Mouse (Mus musculus) CH12.LX (cell line): ENCODE results near the gene Vmn1r223. TPM values are rescaled to one million over a fixed set of nuclear protein-coding genes. Genes with fewer than 3 reads are reported as not detected.

Experiments
- DNase-seq: peaks from one replicate; pipeline ENCODE4 v3.0.0-alpha.2; 2013; ENCODE audit errors: extremely low read depth
- H3K27ac ChIP-seq: 2 replicates; pipeline ENCODE4 v1.5.1; 2012; ENCODE audit warnings: low read depth, mild to moderate bottlenecking, control low read depth, moderate library complexity; ENCODE audit not compliant: insufficient read depth
- H3K27me3 ChIP-seq: replicated peaks from 2 replicates; pipeline ENCODE3; 2012; ENCODE audit warnings: inconsistent platforms
- H3K36me3 ChIP-seq, 2 experiments: replicated peaks in 1 of 2; 2 replicates each; pipeline versions ENCODE3 to v1.6.1; 2012; ENCODE audit warnings: inconsistent platforms in 1 of 2, low read length in 1 of 2, mild to moderate bottlenecking in 1 of 2, mixed read lengths in 1 of 2, moderate library complexity in 1 of 2; ENCODE audit not compliant: control insufficient read depth in 1 of 2, insufficient read depth in 1 of 2
- H3K4me1 ChIP-seq, 2 experiments: 2 replicates each; pipeline ENCODE4 v1.6.1; 2012; ENCODE audit warnings: inconsistent platforms in 1 of 2, moderate library complexity in 1 of 2; ENCODE audit not compliant: insufficient read depth in 2 of 2, control insufficient read depth in 1 of 2
- H3K4me2 ChIP-seq: 2 replicates; pipeline ENCODE4 v1.6.1; 2012; ENCODE audit warnings: low read depth, mild to moderate bottlenecking, control low read depth; ENCODE audit not compliant: poor library complexity, insufficient read depth, severe bottlenecking
- H3K4me3 ChIP-seq, 3 experiments: fragments of 150-350 bp in 1 of 3; sonication (generic) in 1 of 3; replicated peaks in 1 of 3; 2 replicates each; pipeline versions ENCODE3 to v1.5.1; 2011 to 2012; ENCODE audit warnings: low read depth in 2 of 3, low read length in 2 of 3, mild to moderate bottlenecking in 2 of 3, moderate library complexity in 2 of 3, control low read depth in 1 of 3, improper control_type of control experiment in 1 of 3, inconsistent platforms in 1 of 3, mixed read lengths in 1 of 3; ENCODE audit not compliant: poor library complexity in 1 of 3
- H3K79me2 ChIP-seq: replicated peaks from 2 replicates; pipeline ENCODE4 v1.6.1; 2012; ENCODE audit warnings: mild to moderate bottlenecking, moderate library complexity; ENCODE audit not compliant: control insufficient read depth, poor library complexity, insufficient read depth, severe bottlenecking; ENCODE audit errors: extremely low read depth
- H3K9ac ChIP-seq: 2 replicates; pipeline ENCODE4 v1.6.1; 2012; ENCODE audit warnings: low read depth, mild to moderate bottlenecking, control low read depth, moderate library complexity; ENCODE audit not compliant: insufficient read depth
- H3K9me3 ChIP-seq: replicated peaks from 2 replicates; pipeline ENCODE3; 2012; ENCODE audit warnings: low read length, inconsistent platforms, mixed read lengths
- CTCF ChIP-seq, 2 experiments: IDR thresholded peaks in 1 of 2; conservative IDR thresholded peaks in 1 of 2; 2 replicates each; pipeline ENCODE4 v1.5.1; 2011 to 2012; ENCODE audit warnings: low read depth in 2 of 2, low read length in 2 of 2, improper control_type of control experiment in 1 of 2, inconsistent platforms in 1 of 2, mild to moderate bottlenecking in 1 of 2, moderate library complexity in 1 of 2
- E2F4 ChIP-seq: IDR thresholded peaks from 2 replicates; pipeline ENCODE4 v1.6.1; 2011; ENCODE audit warnings: low read depth, low read length, improper control_type of control experiment; ENCODE audit not compliant: insufficient replicate concordance
- ELF1 ChIP-seq: IDR thresholded peaks from 2 replicates; pipeline ENCODE4 v1.6.1; 2014; ENCODE audit warnings: low read depth, mild to moderate bottlenecking, inconsistent platforms, low read length, improper control_type of control experiment
- HCFC1 ChIP-seq: IDR thresholded peaks from 2 replicates; pipeline ENCODE4 v1.6.1; 2012; ENCODE audit warnings: low read depth, mild to moderate bottlenecking, inconsistent platforms, low read length, improper control_type of control experiment
- JUN ChIP-seq: IDR thresholded peaks from 2 replicates; pipeline ENCODE4 v1.6.1; 2011; ENCODE audit warnings: low read depth, mild to moderate bottlenecking, low read length, improper control_type of control experiment, moderate library complexity; ENCODE audit not compliant: insufficient read depth
- JUND ChIP-seq: conservative IDR thresholded peaks from 2 replicates; pipeline ENCODE4 v1.6.1; 2011; ENCODE audit warnings: low read depth, low read length, improper control_type of control experiment
- MAFK ChIP-seq: IDR thresholded peaks from 2 replicates; pipeline ENCODE4 v1.6.1; 2011; ENCODE audit warnings: low read length, improper control_type of control experiment; ENCODE audit not compliant: insufficient replicate concordance
- MAX ChIP-seq: IDR thresholded peaks from 2 replicates; pipeline ENCODE4 v1.6.1; 2011; ENCODE audit warnings: low read length, improper control_type of control experiment
- MAZ ChIP-seq: IDR thresholded peaks from 2 replicates; pipeline ENCODE4 v1.6.1; 2012; ENCODE audit warnings: low read depth, mild to moderate bottlenecking, inconsistent platforms, low read length, improper control_type of control experiment, moderate library complexity
- POLR2A ChIP-seq: IDR thresholded peaks from 2 replicates; pipeline ENCODE4 v1.6.1; 2011; ENCODE audit warnings: low read depth, mild to moderate bottlenecking, improper control_type of control experiment, low read length
- RAD21 ChIP-seq: IDR thresholded peaks from 2 replicates; pipeline ENCODE4 v1.6.1; 2011; ENCODE audit warnings: low read depth, mild to moderate bottlenecking, low read length, improper control_type of control experiment, moderate library complexity
- RCOR1 ChIP-seq: conservative IDR thresholded peaks from 2 replicates; pipeline ENCODE4 v1.6.1; 2012; ENCODE audit warnings: low read depth, mild to moderate bottlenecking, inconsistent platforms, low read length, improper control_type of control experiment
- SIN3A ChIP-seq: IDR thresholded peaks from 2 replicates; pipeline ENCODE4 v1.6.1; 2012; ENCODE audit warnings: low read length, improper control_type of control experiment, inconsistent platforms
- TBP ChIP-seq: conservative IDR thresholded peaks from 2 replicates; pipeline ENCODE4 v1.6.1; 2011; ENCODE audit warnings: low read depth, low read length, improper control_type of control experiment
- UBTF ChIP-seq: IDR thresholded peaks from 2 replicates; pipeline ENCODE4 v1.6.1; 2012; ENCODE audit warnings: low read depth, mild to moderate bottlenecking, inconsistent platforms, low read length, improper control_type of control experiment, moderate library complexity
- USF1 ChIP-seq: IDR thresholded peaks from 2 replicates; pipeline ENCODE4 v1.6.1; 2014; ENCODE audit warnings: low read depth, mild to moderate bottlenecking, inconsistent platforms, low read length, improper control_type of control experiment
- USF2 ChIP-seq: conservative IDR thresholded peaks from 2 replicates; pipeline ENCODE4 v1.6.1; 2011; ENCODE audit warnings: low read depth, low read length, improper control_type of control experiment
- ZC3H11A ChIP-seq: IDR thresholded peaks from 2 replicates; pipeline ENCODE4 v1.6.1; 2012; ENCODE audit warnings: low read depth, mild to moderate bottlenecking, inconsistent platforms, low read length, improper control_type of control experiment
- dilution Hi-C: fragments of 300-500 bp; cut with MboI; formaldehyde crosslinking; loops from 2 replicates; pipeline ENCODE4 v1.14.3; 2020; ENCODE audit warnings: low sequenced_read_pairs; ENCODE audit not compliant: extremely low pct_unique_long_range_greater_than_20kb, extremely low pct_ligation_motif_present
- in situ Hi-C: fragments of 300-500 bp; cut with MboI; formaldehyde crosslinking; loops from 3 replicates; pipeline ENCODE4 v1.14.3; 2019; ENCODE audit warnings: low sequenced_read_pairs, low pct_ligation_motif_present, low pct_unique_long_range_greater_than_20kb, mixed read lengths
- polyA plus RNA-seq: library from polyadenylated mRNA; unstranded; fragments of >175 nt; gene quantifications from 2 replicates; pipeline ENCODE4 v1.2.1, GENCODE M21; 2012; ENCODE audit warnings: low read depth; ENCODE audit not compliant: insufficient read length
- total RNA-seq, 2 experiments: library from RNA; depleted of rRNA; stranded (reverse); fragments of 300-350 nt in 1 of 2; fragments of >200 nt in 1 of 2; gene quantifications; 2 replicates each; pipeline ENCODE4 v1.2.3; 2012 to 2014

The Vmn1r223 gene
- total and polyA plus RNA-seq, 3 experiments, result 0.06 TPM; not detected in 2

GRCm38 (mm10) chr13:23269681-23270080 lies 22.7 kb downstream of the Vmn1r223 start:
- Histone ChIP-seq H3K27ac (no peak overlapping the region), H3K4me2 (no peak overlapping the region), H3K4me1 (no peaks in the 10 kb centered on the region), H3K79me2 (no peaks in the 10 kb centered on the region), H3K27me3 (no peaks in the 10 kb centered on the region), H3K9ac (no peak overlapping the region), H3K36me3 (no peaks in the 10 kb centered on the region), H3K9me3 (no peaks in the 10 kb centered on the region), H3K4me3 (no peak overlapping the region)
- DNase-seq, result no peak
- dilution Hi-C loops (no loop called here), in situ Hi-C loops (no loop called here)
- TF ChIP-seq MAZ (no peak), CTCF (conservative IDR thresholded peaks at IDR 0.05 in 1 of 2, IDR thresholded peaks at IDR 0.05 in 1 of 2; ENCODE audit: low read depth in 2 of 2, low read length in 2 of 2) (no peak), UBTF (no peak), MAX (no peak), E2F4 (no peak), TBP (no peak), RCOR1 (no peak), JUN (no peak), HCFC1 (no peak), POLR2A (no peak), RAD21 (no peak), ELF1 (no peak), JUND (no peak), ZC3H11A (no peak), USF1 (no peak), USF2 (no peak), MAFK (no peak)

GRCm38 (mm10) chr13:23270321-23271101 lies 23.6 kb downstream of the Vmn1r223 start:
- dilution Hi-C loops (no loop called here), in situ Hi-C loops (no loop called here)
- no peaks in the 10 kb centered on the region for H3K9me3 ChIP-seq
- no peak overlapping the region for H3K4me3 ChIP-seq
- no peak for DNase-seq
- no peaks in the 10 kb centered on the region for H3K4me1 ChIP-seq
- H3K9ac ChIP-seq, result no peak overlapping the region
- H3K4me2 ChIP-seq, result no peak overlapping the region
- H3K27me3 ChIP-seq, result no peaks in the 10 kb centered on the region
- no peak overlapping the region for H3K27ac ChIP-seq
- no peaks in the 10 kb centered on the region for H3K79me2 ChIP-seq
- no peaks in the 10 kb centered on the region for H3K36me3 ChIP-seq
- TF ChIP-seq SIN3A (no peak), TBP (peak; percentile 94)
